ENCODE assay signal across 19 mouse cellular contexts in genomic region chr19:32330231-32330630, GRCm38 (mm10). TPM values are rescaled to one million over a fixed set of nuclear protein-coding genes. Genes with fewer than 3 reads are reported as not detected.
DNase-seq lines count a peak whose midpoint lies in the region; ATAC-seq and TF ChIP-seq lines count a peak whose summit lies in the region.
"Had no signal": no experiment of that assay in that cellular context is flagged by ENCODE, and none has a peak within 500 bp of the region (broad histone marks: within the 10 kb centered on the region; RNA-seq: fewer than 3 reads in every experiment).

No protein-coding gene starts in this region.

- no peak for TF ChIP-seq CTCF in liver, postnatal 0 days (IDR thresholded peaks at IDR 0.05; ENCODE audit: low read depth)

- no peak overlapping the region for H3K27ac ChIP-seq in heart, embryonic 10.5 days
- peak overlapping the region; percentile 55 for H3K27ac ChIP-seq in liver, postnatal 0 days (ENCODE audit: low read depth)
- H3K27ac ChIP-seq in macrophage = peak overlapping the region; percentile 62
- H3K27ac ChIP-seq in forebrain, embryonic 15.5 days (replicated peaks) = no peak overlapping the region
- H3K27ac ChIP-seq: forebrain, embryonic 13.5 days; heart, adult 2 months; hindbrain, postnatal 0 days; limb, embryonic 13.5 days; liver, embryonic 15.5 days; neural tube, embryonic 15.5 days had no signal

- peaks cover 4% of the 10 kb centered on the region; the same call in 1 of the 2 replicates for H3K79me2 ChIP-seq in macrophage (ENCODE audit: inconsistent target)

- WGBS in heart, embryonic 10.5 days = 71% methylated on average over 3 of the region's 3 CpGs
- WGBS in liver, postnatal 0 days (ENCODE audit: insufficient replicate concordance) = 41% methylated on average over 3 of the region's 3 CpGs
- WGBS in macrophage (ENCODE audit: missing documents) = 0% methylated on average over 3 of the region's 3 CpGs
- 87% methylated on average over 3 of the region's 3 CpGs for WGBS in forebrain, embryonic 15.5 days

- intact Hi-C loops in left cerebral cortex, postnatal 10 days (cut with DNase I) = no loop called here

- no peak overlapping the region for H3K4me3 ChIP-seq in heart, embryonic 10.5 days
- no peak overlapping the region for H3K4me3 ChIP-seq in liver, postnatal 0 days (ENCODE audit: low read depth, low read length)
- no peak overlapping the region for H3K4me3 ChIP-seq in macrophage (ENCODE audit: inconsistent target)
- H3K4me3 ChIP-seq in forebrain, embryonic 15.5 days = no peak overlapping the region
- H3K4me3 ChIP-seq: forebrain, embryonic 13.5 days; heart, adult 2 months; limb, embryonic 13.5 days; liver, embryonic 15.5 days; neural tube, embryonic 15.5 days had no signal

- peaks cover 53% of the 10 kb centered on the region for H3K4me1 ChIP-seq in heart, embryonic 10.5 days
- peaks cover 18% of the 10 kb centered on the region for H3K4me1 ChIP-seq in liver, postnatal 0 days (ENCODE audit: insufficient read depth)
- H3K4me1 ChIP-seq in forebrain, embryonic 15.5 days = peaks cover 11% of the 10 kb centered on the region
- H3K4me1 ChIP-seq: forebrain, embryonic 13.5 days; neural tube, embryonic 15.5 days had no signal

- H3K4me2 ChIP-seq in liver, postnatal 0 days (ENCODE audit: low read depth, low read length) = no peak overlapping the region
- no peak overlapping the region for H3K4me2 ChIP-seq in forebrain, embryonic 15.5 days (replicated peaks)
- H3K4me2 ChIP-seq: forebrain, embryonic 13.5 days; limb, embryonic 13.5 days; liver, embryonic 15.5 days; midbrain, embryonic 11.5 days; neural tube, embryonic 15.5 days had no signal

- no peak for ATAC-seq in liver, postnatal 0 days
- ATAC-seq in forebrain, embryonic 15.5 days (replicated peaks) = no peak
- ATAC-seq: forebrain, embryonic 13.5 days; hindbrain, postnatal 0 days had no signal

- no peaks in the 10 kb centered on the region for H3K36me3 ChIP-seq in heart, embryonic 10.5 days
- no peaks in the 10 kb centered on the region for H3K36me3 ChIP-seq in liver, postnatal 0 days (replicated peaks; ENCODE audit: insufficient read depth, low read length)
- H3K36me3 ChIP-seq in macrophage (ENCODE audit: inconsistent target) = no peaks in the 10 kb centered on the region
- H3K36me3 ChIP-seq in forebrain, embryonic 15.5 days = no peaks in the 10 kb centered on the region
- H3K36me3 ChIP-seq: limb, embryonic 13.5 days; liver, embryonic 15.5 days; neural tube, embryonic 15.5 days had no signal

- no peak overlapping the region for H3K9ac ChIP-seq in liver, postnatal 0 days (replicated peaks)
- H3K9ac ChIP-seq in forebrain, embryonic 15.5 days (replicated peaks) = no peak overlapping the region
- H3K9ac ChIP-seq: forebrain, embryonic 13.5 days; limb, embryonic 13.5 days; liver, embryonic 15.5 days; neural tube, embryonic 15.5 days had no signal

- DNase-seq in heart, adult 18-20 months = peak; percentile 26 to 52
- DNase-seq in heart, embryonic 10.5 days (ENCODE audit: low spot score) = no peak
- DNase-seq in liver, postnatal 0 days = no peak
- no peak for DNase-seq in liver
- no peak for DNase-seq in left cerebral cortex, postnatal 10 days (ENCODE audit: extremely low spot score in 1 of 2, low spot score in 2 of 2)
- DNase-seq: adrenal gland, postnatal 36 days; kidney, adult 18-20 months; kidney, postnatal 4 days; right cerebral cortex, postnatal 4 days; thymus, postnatal 36 days had no signal

- no peaks in the 10 kb centered on the region for H3K9me3 ChIP-seq in heart, embryonic 10.5 days
- H3K9me3 ChIP-seq in liver, postnatal 0 days (ENCODE audit: low read length) = no peaks in the 10 kb centered on the region
- no peaks in the 10 kb centered on the region for H3K9me3 ChIP-seq in forebrain, embryonic 15.5 days
- H3K9me3 ChIP-seq: forebrain, embryonic 13.5 days; limb, embryonic 13.5 days; liver, embryonic 15.5 days; neural tube, embryonic 15.5 days had no signal

- H3K27me3 ChIP-seq in heart, embryonic 10.5 days (ENCODE audit: insufficient read depth, poor library complexity, severe bottlenecking) = no peaks in the 10 kb centered on the region
- H3K27me3 ChIP-seq in liver, postnatal 0 days (ENCODE audit: insufficient read depth, low read length) = no peaks in the 10 kb centered on the region
- H3K27me3 ChIP-seq in forebrain, embryonic 15.5 days = no peaks in the 10 kb centered on the region
- H3K27me3 ChIP-seq: forebrain, embryonic 13.5 days; liver, embryonic 15.5 days; neural tube, embryonic 15.5 days had no signal

- TF ChIP-seq EP300 in liver, postnatal 0 days (IDR thresholded peaks at IDR 0.05; ENCODE audit: low read depth) = peak; percentile 55; the same call in 1 of the 2 replicates

RNA-seq across cellular contexts. Expression of gene Sgms1, which starts 59.3 kb away (rescaled TPM):
- total RNA-seq in heart, adult 18-20 months (2021) = 10 to 100 TPM; 55.3 to 63.9 TPM
- 41.5 and 45.9 TPM in 2 replicates for polyA plus RNA-seq in heart, embryonic 10.5 days (2016; fragmentation: Nextera tagmentation; extraction: Ambion mirVana)
- polyA plus RNA-seq in liver, postnatal 0 days (2015; fragmentation: Nextera tagmentation; extraction: Ambion mirVana) = 16.0 and 17.4 TPM in 2 replicates
- 100 to 1,000 TPM in 19 of 26 experiments, 10 to 100 TPM in 7; 65.8 to 794 (median 177) TPM for total RNA-seq in macrophage (2018; cell fraction: chromatin; rRNA removed)
- total RNA-seq in macrophage (2018; cell fraction: cytosol; rRNA removed) = 100 to 1,000 TPM in 4 of 26 experiments, 10 to 100 TPM in 22; 12.3 to 158 (median 26.9) TPM
- total RNA-seq in macrophage (2018; cell fraction: nucleus; rRNA removed) = 100 to 1,000 TPM in 18 of 26 experiments, 10 to 100 TPM in 8; 34.3 to 509 (median 145) TPM
- 20.0 to 20.8 TPM (median 20.7 TPM) in 3 replicates for polyA plus RNA-seq in macrophage (2018)
- total RNA-seq in left cerebral cortex, postnatal 10 days (2021) = 10 to 100 TPM; 30.5 to 37.3 TPM
- polyA plus RNA-seq in forebrain, embryonic 15.5 days (2015; fragmentation: Nextera tagmentation; extraction: Ambion mirVana) = 14.5 and 15.7 TPM in 2 replicates

Comparison
In these comparisons a context has a peak if more than half of its experiments do, and no peak if none do; other contexts are left out.
1. DNase-seq: peak in heart, adult 18-20 months (2 of 2); none in heart, embryonic 10.5 days (single experiment), liver, postnatal 0 days (single experiment), liver (single experiment) and left cerebral cortex, postnatal 10 days (0 of 2).
2. H3K27ac ChIP-seq: peak in liver, postnatal 0 days (single experiment) and macrophage (single experiment); none in heart, embryonic 10.5 days (single experiment) and forebrain, embryonic 15.5 days (single experiment).